30 mouse cellular contexts compared by ENCODE assay signal in the genomic region with DNA sequence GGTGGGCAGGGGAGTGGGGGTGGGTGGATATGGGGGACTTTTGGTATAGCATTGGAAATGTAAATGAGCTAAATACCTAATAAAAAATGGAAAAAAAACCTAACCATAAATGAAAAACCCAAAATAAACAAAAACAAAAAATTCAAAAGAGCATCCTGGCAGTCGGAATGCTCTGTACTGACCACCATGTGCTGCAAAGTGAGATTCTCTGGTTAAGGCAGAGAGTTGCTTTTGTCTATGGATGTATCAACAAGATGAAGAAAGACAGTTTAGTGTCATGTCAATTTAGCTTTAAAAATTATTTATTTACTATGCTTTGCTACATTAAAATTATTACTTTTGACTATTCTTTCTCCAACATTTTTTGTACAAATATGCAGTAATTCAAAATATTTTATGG.
"Had no signal": no experiment of that assay in that cellular context is flagged by ENCODE, and none has a peak within 500 bp of the region (broad histone marks: within the 10 kb centered on the region; RNA-seq: fewer than 3 reads in every experiment).

No protein-coding gene starts in this region.

- H3K27me3 ChIP-seq: limb, embryonic 12.5 days; limb, embryonic 13.5 days; limb, embryonic 15.5 days; liver, embryonic 12.5 days; liver, embryonic 13.5 days; liver, embryonic 15.5 days; lung, embryonic 15.5 days; megakaryocyte, embryonic 14.5 days; midbrain, embryonic 12.5 days; midbrain, embryonic 13.5 days; midbrain, embryonic 15.5 days; neural tube, embryonic 12.5 days had no signal

- H3K4me2 ChIP-seq: limb, embryonic 12.5 days; limb, embryonic 13.5 days; limb, embryonic 15.5 days; liver, embryonic 11.5 days; liver, embryonic 12.5 days; liver, embryonic 13.5 days; liver, embryonic 15.5 days; lung, embryonic 15.5 days; midbrain, embryonic 11.5 days; midbrain, embryonic 12.5 days; midbrain, embryonic 13.5 days; midbrain, embryonic 15.5 days; neural tube, embryonic 12.5 days had no signal

- ATAC-seq: liver, embryonic 12.5 days; liver, postnatal 0 days; midbrain, embryonic 13.5 days; midbrain, embryonic 15.5 days; midbrain, embryonic 16.5 days had no signal

- H3K36me3 ChIP-seq: limb, embryonic 10.5 days; limb, embryonic 12.5 days; limb, embryonic 13.5 days; limb, embryonic 15.5 days; liver, embryonic 12.5 days; liver, embryonic 13.5 days; liver, embryonic 15.5 days; lung, embryonic 15.5 days; midbrain, embryonic 10.5 days; midbrain, embryonic 12.5 days; midbrain, embryonic 13.5 days; midbrain, embryonic 15.5 days; neural tube, embryonic 12.5 days had no signal

- H3K27ac ChIP-seq: left cerebral cortex, adult 2 months; limb, embryonic 10.5 days; limb, embryonic 12.5 days; limb, embryonic 13.5 days; limb, embryonic 15.5 days; liver, embryonic 12.5 days; liver, embryonic 13.5 days; liver, embryonic 14.5 days; liver, embryonic 15.5 days; lung, embryonic 15.5 days; macrophage; midbrain, embryonic 10.5 days; midbrain, embryonic 12.5 days; midbrain, embryonic 13.5 days; midbrain, embryonic 15.5 days; neural tube, embryonic 12.5 days had no signal

- H3K4me3 ChIP-seq: left cerebral cortex, adult 2 months; limb, embryonic 10.5 days; limb, embryonic 12.5 days; limb, embryonic 13.5 days; limb, embryonic 15.5 days; liver, embryonic 12.5 days; liver, embryonic 13.5 days; liver, embryonic 15.5 days; lung, embryonic 15.5 days; megakaryocyte, embryonic 14.5 days; midbrain, embryonic 10.5 days; midbrain, embryonic 12.5 days; midbrain, embryonic 13.5 days; midbrain, embryonic 15.5 days; myocyte; neural tube, embryonic 12.5 days had no signal

- H3K4me1 ChIP-seq: limb, embryonic 10.5 days; limb, embryonic 12.5 days; limb, embryonic 13.5 days; limb, embryonic 15.5 days; liver, embryonic 12.5 days; liver, embryonic 13.5 days; liver, embryonic 15.5 days; lung, embryonic 15.5 days; megakaryocyte, embryonic 14.5 days; midbrain, embryonic 10.5 days; midbrain, embryonic 12.5 days; midbrain, embryonic 13.5 days; midbrain, embryonic 15.5 days; neural tube, embryonic 12.5 days had no signal

- H3K9me3 ChIP-seq: limb, embryonic 10.5 days; limb, embryonic 12.5 days; limb, embryonic 13.5 days; limb, embryonic 15.5 days; liver, embryonic 12.5 days; liver, embryonic 13.5 days; liver, embryonic 15.5 days; lung, embryonic 15.5 days; midbrain, embryonic 10.5 days; midbrain, embryonic 12.5 days; midbrain, embryonic 15.5 days; neural tube, embryonic 12.5 days had no signal

- DNase-seq: left cerebral cortex, postnatal 4 days; liver; liver, embryonic 13.5 days; liver, postnatal 0 days; lung, adult 18-20 months; lung, postnatal 10 days; lung, postnatal 14 days; lung, postnatal 36 days; lung, postnatal 4 days; midbrain, embryonic 14.5 days had no signal

- H3K9ac ChIP-seq: limb, embryonic 12.5 days; limb, embryonic 13.5 days; limb, embryonic 15.5 days; liver, embryonic 12.5 days; liver, embryonic 13.5 days; liver, embryonic 14.5 days; liver, embryonic 15.5 days; liver, postnatal 0 days; lung, embryonic 15.5 days; midbrain, embryonic 12.5 days; midbrain, embryonic 13.5 days; midbrain, embryonic 15.5 days; neural tube, embryonic 12.5 days had no signal
